Mouse (Mus musculus): ENCODE measurements around the gene Msrb3.

Gene Msrb3

DNA sequence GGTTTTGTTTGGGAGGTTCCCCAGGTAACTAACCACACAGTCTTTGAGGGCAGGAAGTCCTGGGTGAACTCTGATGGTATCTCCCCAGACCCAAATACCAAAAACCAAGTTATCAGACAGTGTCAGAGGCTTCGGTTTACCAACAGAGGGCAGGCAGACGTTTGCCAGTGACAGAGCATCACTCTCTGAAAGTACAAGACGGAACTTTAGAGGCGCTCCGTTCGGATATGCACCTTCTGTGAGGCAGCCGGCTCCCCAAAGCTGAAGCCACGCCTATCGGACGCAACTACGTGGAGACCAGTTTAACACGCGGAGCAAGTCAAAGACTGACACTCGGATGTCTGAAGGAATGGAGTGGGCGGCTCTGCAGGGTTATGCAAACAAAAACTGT is 3.0 kb downstream of the Msrb3 start:
- DNase-seq: no peak

DNA sequence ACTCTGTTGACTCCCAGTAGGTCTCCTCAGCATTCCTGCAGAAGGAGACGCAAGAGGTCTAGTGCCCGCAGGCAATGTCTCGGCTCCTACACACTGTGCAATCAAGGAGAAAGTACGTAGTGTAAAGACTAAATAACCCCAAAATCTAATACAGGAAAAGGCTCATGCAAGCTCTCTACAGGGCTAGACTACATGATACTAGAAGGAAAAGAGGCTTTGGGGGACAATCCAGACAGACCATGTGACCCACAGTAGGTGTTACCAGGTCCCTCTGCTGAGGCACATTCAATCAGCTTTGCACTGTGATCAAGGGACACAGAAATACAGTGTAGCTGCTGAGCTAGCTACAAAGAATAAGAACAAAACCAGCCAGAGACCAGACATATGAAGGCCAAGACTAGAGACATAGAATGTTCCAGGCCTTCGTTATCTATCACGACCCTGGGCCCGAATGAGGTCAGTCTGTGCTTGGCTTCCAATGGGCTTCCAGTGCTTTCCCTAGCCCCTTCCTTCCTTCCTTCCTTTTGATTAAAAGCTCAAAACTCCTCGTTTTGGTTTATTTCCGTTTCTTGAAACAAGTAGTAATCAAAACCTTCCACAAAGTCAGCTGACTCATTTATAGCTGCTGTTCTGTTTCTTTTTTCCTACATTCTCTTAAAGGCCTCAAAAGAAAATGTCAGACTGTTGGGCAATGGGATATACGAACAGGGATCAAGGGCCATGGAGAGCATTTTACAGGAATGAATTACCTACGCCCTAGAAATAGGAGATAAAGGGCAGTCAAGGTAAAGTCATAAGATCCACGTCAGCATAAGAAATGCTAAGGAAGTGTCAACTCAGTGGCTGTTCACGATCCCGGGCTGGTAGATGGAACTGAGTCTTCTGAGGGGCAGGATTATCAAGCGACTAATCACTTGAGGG is 3.7 kb downstream of the Msrb3 start:
- DNase-seq: no peak

GRCm38 (mm10) chr10:120893938-120894337 is 5.0 kb downstream of the Msrb3 start:
- no peak for DNase-seq

DNA sequence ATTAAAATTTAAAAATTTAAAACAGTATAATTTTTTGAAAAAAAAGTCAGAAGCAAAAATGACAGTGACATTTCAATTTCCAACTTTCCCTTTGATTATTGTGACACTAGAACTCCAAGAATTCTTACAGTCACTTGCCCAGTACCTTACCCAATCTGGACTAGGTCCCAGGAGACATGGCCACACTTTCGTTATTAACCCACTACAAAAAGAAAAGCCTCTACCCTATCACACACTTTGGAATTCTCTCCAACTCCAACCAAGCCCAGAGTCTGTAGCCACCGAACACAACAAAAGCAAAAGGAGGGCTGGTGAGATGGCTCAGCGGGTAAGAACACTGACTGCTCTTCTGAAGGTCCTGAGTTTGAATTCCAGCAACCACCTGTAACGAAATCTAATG is 7.8 kb downstream of the Msrb3 start:
- no peak for DNase-seq

GRCm38 (mm10) chr10:120890592-120890991 is 8.3 kb downstream of the Msrb3 start:
- no peak for DNase-seq

DNA sequence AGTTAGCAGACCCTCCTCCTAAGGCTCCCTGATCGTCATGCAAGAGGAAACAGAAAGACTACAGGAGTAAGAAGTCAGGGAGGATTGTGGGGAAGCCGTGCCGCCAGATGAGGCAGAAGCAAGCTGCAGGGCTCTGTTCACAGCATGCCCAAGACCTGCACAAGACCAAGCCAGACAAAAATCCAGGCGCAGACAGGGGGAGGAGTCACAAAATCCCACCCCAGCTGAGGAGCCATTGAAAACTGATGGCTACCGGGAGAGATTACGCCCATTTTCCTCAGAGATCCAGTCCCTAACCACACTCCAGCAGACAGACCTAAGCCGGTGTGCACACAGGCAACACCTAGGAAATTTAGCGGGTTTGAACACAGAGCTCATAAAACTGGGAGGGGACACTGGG is 10.4 kb downstream of the Msrb3 start:
- no peak for DNase-seq

- no peak for DNase-seq
These were observed 14.7 kb downstream of the Msrb3 start for GRCm38 (mm10) chr10:120884220-120884619.

DNA sequence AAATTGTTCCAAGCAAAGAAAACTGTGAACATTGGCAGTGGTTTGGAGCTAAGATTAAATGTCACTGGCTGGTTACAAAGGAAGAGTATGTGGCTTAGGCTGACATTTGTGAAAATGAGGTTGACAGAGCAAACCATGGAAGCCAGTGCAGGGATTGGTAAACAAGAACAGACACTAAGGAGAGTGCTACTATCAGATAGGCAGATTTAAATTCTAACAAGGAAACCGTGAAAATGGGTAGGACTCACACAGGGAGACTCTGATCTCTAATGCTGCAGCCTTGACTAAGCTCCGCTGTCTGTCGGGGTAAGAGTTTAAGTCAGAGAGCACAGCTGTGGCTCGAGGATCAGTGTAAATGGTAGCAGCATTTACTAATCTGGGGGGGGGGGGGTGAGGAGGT is 15.2 kb downstream of the Msrb3 start:
- no peak for DNase-seq

DNA sequence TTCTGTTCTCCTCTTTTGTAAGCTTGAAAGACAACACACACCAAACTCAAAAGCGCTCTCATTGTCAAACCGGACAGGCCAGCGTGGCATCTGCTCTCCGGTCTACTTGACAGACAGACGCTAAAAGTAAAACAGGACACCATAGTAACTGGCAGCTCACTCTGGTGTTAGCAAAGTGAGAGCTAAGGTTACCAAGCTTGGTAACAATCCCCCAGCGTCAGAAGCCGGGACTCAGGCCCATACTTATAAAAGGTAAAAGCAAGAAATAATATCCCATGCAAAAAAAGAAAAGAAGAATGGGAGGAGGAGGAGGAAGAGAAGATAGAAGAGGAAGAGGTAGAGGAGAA is 15.9 kb downstream of the Msrb3 start:
- DNase-seq: no peak

DNA sequence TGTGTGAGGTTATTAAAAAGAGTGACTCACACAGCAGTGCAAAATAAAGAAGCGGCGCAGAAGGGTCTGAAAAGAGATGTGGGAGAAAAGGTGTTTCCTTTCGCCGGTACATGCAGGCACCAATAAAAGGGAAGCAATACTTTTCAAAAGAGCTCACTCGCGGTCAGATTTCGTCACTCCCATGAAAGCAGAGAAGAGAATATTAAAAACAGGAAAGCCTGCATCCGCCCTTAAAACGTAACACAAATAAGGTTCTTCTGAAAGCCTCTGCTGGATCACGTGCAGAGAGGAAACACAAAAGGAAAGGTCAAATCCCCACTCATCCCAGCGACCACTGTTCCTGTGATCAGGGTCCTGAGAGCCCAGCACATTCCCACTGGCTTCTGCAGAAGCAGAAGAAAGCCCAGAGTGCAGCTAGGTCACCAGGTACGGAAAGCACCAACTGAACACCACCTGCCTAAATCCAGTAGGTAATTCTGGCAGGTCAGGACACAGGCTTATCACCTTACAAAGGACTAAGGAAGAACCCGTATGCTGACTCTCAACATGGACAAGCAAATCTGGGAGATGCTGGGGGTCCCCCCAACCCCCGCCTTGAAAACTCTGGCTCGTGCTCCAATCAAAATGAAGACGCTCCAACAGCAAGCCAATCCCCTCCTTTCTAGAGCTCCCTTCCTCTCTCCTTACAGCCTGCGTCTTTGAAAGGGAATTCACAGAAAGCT is 16.4 kb downstream of the Msrb3 start:
- peak; percentile 54 for DNase-seq

GRCm38 (mm10) chr10:120876549-120877270 is 22.2 kb downstream of the Msrb3 start:
- DNase-seq: no peak

GRCm38 (mm10) chr10:120875672-120876463 is 23.0 kb downstream of the Msrb3 start:
- peak; percentile 88 for DNase-seq

DNA sequence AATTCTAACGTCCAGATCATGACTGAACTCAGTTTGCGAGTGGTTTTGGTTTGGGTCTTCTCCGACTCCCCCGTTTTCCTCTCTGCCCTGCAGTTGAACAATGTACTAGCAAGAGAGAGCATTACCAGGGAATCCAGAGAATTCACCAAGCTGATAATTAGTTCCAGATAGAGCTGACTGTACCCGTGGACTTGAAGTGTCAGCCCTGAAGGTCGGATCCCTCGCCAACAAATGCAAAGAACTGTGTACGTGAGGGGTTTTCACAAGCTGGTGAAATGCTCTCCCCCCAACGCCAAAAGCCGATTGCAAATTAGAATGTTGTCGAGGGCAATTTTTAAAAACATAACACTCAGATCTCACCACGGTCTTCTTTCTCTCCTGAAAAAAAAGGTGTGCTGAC is 24.6 kb downstream of the Msrb3 start:
- no peak for DNase-seq

- no peak for DNase-seq
These were observed 25.2 kb downstream of the Msrb3 start for GRCm38 (mm10) chr10:120873646-120874201.

GRCm38 (mm10) chr10:120872483-120872862 is 26.4 kb downstream of the Msrb3 start:
- no peak for DNase-seq

DNA sequence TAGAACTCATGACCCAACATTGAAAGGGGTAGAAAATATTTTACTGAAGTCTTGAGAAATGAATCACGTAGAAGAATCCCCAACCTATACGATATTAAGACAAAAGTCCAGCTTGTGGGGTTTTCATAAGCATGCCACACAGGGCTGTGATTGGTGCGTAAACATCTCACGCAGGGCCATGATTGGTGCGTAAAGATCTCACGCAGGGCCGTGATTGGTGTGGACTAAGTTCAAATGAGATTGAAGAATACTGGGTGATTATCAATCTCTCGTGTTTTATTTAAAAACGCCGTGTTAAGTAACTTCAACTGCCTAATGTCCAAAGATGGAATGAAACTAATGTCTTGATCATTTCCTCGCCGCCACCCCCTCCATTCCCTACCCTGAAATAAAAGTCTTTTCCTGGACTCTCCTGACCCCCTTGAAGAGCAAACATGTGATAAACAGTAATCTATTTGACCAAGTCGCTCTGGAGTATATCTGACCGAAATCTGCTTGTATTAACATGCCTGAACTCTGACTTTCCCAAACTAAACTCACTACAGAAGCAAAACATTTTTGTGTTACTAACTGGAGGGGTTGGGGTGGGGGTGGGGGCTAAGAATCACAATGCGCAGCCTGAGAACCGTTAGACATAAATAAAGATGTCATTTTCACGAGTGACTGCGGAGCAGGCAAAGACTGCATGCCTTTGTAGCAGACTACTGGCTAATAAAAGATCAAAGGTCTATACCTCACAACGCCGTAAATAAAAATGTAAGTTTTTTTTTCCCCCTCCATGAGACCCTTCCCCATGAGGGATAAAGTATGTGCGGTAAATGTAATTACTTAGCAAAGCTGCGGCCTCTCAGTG is 27.0 kb downstream of the Msrb3 start:
- DNase-seq: no peak

DNA sequence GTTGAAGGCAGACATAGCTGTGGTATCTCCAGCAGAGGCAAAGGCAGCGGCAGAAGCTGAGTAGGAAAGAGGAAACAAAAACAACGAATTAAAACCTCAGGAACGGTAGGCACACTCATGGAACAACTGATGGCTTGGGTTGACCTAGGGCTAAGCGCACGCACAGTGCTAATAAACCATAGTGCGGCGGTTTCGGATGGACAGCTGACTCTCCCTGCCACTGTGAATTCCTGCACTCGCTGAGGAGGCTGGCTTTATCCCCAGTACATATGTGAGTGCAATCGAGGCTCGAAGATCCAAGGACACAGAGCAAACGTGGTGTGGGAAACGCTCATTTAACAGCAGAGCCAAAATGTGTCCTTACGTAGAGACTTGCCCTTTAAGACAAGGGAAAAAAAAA is 27.8 kb downstream of the Msrb3 start:
- no peak for DNase-seq

DNA sequence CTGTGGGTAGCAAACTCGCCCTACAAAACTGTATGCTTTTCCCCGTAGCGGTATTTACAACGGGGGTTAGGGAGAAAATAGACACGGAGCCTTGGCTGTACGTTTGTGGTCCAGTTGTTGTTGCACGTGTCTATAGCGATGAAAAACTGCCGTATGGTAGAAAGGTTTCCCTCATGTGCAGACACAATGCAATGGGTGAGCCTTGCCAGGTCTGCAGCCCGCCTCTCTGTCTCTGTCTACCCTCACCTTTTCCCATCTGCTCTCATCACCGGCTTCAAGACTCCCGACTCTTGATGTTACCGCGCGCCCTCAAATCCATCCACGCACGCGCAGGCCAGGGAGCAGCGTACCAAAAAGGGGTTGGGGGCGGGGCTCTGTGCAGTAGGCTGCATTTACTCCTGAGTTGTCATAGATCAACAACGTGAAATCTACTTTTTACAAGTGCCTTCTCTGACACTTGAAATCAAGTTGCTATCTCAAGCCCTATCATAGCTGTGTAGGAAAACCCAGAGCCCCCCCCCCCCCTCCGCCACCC is 29.6 kb downstream of the Msrb3 start:
- no peak for DNase-seq

GRCm38 (mm10) chr10:120864446-120864845 is 34.5 kb downstream of the Msrb3 start:
- DNase-seq: peak; percentile 68

DNA sequence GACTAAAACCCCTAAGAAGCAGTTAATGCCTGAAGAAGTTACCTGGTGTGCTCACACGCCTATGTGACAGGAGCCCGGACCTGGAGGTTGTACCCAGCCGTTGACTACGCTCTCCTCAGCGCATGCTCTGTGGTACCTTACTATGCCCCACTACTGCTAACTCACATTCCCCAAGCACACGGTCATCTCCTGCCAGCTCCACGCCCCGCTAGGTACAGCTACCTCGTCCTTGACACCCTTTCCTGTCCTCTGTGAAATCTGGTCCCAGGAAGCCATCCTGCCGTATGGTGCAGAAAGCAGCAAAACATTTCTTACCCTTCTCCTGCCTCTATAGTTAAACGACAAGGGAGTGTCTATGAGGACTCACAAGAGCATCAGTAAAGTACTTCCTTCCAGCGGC is 37.2 kb downstream of the Msrb3 start:
- no peak for DNase-seq

DNA sequence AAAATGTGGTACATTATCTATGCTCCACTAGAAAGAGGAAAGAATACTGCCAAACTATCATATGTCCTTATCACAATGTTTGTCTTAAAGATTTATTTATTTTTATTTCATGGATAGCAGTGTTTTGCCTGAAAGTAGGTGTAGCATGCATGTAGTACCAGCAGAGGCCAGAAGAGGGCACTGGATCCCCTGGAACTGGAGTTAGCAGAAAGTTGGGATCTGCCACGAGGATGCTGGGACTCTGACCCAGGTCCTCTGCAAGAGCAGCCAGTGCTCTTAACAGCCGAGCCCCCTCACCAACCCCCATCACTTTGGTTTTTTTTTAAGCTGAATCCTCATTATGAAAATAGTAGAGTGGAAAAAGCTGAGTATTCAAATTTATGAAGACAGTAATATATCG is 37.7 kb downstream of the Msrb3 start:
- no peak for DNase-seq

Data from right cerebral cortex, adult 18-20 months (tissue).